Mouse (Mus musculus) thymus, adult 2 months (tissue): ENCODE results near the gene Adat3.

Experiments used
- CTCF ChIP-seq: fragments of 200-500 bp; IDR thresholded peaks from 2 replicates; pipeline ENCODE4 v1.5.1; 2012; ENCODE audit warnings: mild to moderate bottlenecking, control low read depth, low read length, moderate library complexity, borderline replicate concordance; ENCODE audit not compliant: control insufficient read depth, poor library complexity, insufficient read depth; ENCODE audit errors: extremely low read depth
- POLR2A ChIP-seq: fragments of 200-500 bp; IDR thresholded peaks from 2 replicates; pipeline ENCODE4 v1.6.1; 2012; ENCODE audit warnings: mild to moderate bottlenecking, low read length, control low read depth, moderate library complexity; ENCODE audit not compliant: control insufficient read depth, poor library complexity, insufficient read depth; ENCODE audit errors: extremely low read depth

DNA sequence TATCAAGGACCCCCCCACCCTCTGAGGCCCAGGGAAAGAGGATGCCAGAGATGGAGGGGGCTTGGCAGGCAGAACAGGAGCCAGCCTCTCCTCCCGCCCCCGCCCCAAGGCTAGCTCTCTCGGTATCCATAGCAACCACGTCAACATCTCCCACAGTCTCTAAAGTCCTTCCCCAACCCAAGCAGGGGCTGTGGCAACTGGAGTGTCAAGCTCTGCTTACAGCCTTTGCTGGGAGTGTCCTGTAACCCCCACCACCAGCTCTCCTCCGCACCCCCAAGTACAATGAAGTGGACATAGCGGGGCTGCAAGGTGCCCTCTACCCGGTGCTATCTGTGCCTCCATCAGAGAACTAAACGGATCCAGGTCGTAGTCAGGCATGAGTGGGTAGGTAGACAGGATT, 28.7 kb upstream of the Adat3 start:
- TF ChIP-seq CTCF (no peak), POLR2A (no peak)
